9 mouse cellular contexts compared by ENCODE assay signal in the genomic region with DNA sequence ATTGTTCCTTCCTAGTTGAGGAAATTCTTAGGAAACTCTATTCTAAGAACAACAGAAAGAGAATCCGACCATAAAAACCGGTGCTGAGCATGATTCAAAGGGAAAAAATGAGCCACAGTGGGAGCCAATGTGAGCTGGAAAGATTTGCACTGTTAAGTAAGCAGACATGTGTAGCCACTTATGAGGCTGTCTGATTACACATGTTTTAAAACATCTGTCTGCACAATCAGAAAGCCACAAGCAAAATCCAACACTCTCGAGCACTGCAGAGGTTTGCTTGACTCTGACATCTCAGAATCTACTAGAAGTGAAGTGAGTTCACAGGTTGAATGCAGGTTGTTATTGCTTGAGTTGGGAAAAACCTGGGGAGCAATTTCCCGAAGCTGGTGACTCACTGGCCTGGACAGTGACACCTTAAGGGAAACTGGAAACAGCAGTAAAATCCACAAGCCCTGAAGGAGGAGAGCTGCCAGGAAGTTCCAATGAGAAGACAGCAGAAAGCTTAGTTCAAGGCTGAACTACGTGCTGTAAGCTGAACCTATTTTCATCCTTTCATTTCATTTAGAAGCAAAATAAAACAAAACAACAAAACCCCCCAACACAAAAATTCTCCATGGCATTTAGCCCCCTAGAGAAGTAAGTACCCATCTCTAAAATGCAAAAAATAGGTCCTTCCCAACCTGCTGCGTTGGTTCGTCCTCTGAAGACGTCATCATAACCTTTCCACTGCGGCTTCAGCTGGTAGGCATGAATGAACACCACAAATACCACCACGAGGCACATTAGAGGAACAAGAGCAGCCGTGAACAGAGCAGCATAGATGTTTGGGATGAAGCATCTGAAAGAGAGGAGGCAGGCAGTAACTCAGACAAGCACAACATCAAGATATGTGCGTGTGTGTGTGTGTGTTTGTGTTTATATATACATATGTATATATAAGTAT.
DNase-seq lines count a peak whose midpoint lies in the region; ATAC-seq and TF ChIP-seq lines count a peak whose summit lies in the region.
"Had no signal": no experiment of that assay in that cellular context is flagged by ENCODE, and none has a peak within 500 bp of the region (broad histone marks: within the 10 kb centered on the region; RNA-seq: fewer than 3 reads in every experiment).

No protein-coding gene starts in this region.

- no peaks in the 10 kb centered on the region for H3K36me3 ChIP-seq in heart, embryonic 11.5 days (ENCODE audit: control insufficient read depth, insufficient read depth, low read length)
- H3K36me3 ChIP-seq in C2C12 (ENCODE audit: control insufficient read depth, insufficient read depth), result no peaks in the 10 kb centered on the region
- H3K36me3 ChIP-seq in embryonic facial prominence, embryonic 14.5 days (ENCODE audit: control insufficient read depth, insufficient read depth, low read length), result no peaks in the 10 kb centered on the region

- H3K4me2 ChIP-seq in heart, embryonic 11.5 days, result no peak overlapping the region
- peak overlapping the region; percentile 8; the same call in 1 of the 2 replicates for H3K4me2 ChIP-seq in embryonic facial prominence, embryonic 14.5 days (ENCODE audit: low read depth, low read length)

- peak overlapping the region; percentile 6 for H3ac ChIP-seq in C2C12 (ENCODE audit: control insufficient read depth, insufficient read length, low read depth)

- H3K27me3 ChIP-seq in heart, embryonic 11.5 days (ENCODE audit: control insufficient read depth, insufficient read depth, low read length), result no peaks in the 10 kb centered on the region
- no peaks in the 10 kb centered on the region for H3K27me3 ChIP-seq in C2C12 (ENCODE audit: control insufficient read depth, insufficient read depth, insufficient read length)
- H3K27me3 ChIP-seq in embryonic facial prominence, embryonic 14.5 days (replicated peaks; ENCODE audit: control insufficient read depth, insufficient read depth, low read length), result no peaks in the 10 kb centered on the region

- WGBS in heart, embryonic 11.5 days (ENCODE audit: insufficient replicate concordance), result 74% methylated on average over 12 of the region's 12 CpGs
- WGBS in embryonic facial prominence, embryonic 14.5 days, result 52% methylated on average over 12 of the region's 12 CpGs

- no peak for TF ChIP-seq CTCF in C2C12 (IDR thresholded peaks at IDR 0.05; ENCODE audit: control insufficient read depth, insufficient read depth, insufficient read length)

- no peak overlapping the region for H3K9ac ChIP-seq in heart, embryonic 11.5 days (ENCODE audit: low read depth, low read length)
- H3K9ac ChIP-seq in embryonic facial prominence, embryonic 14.5 days (ENCODE audit: low read depth, low read length), result no peak overlapping the region

- peak; percentile 32 to 43 for DNase-seq in heart, adult 18-20 months
- peak; percentile 81 for DNase-seq in embryonic facial prominence, embryonic 14.5 days (ENCODE audit: low spot score)
- DNase-seq in kidney, postnatal 10 days, result peak; percentile 10
- DNase-seq in left cerebral cortex, adult 11 months (ENCODE audit: low spot score), result no peak
- no peak for DNase-seq in spleen, adult 18-20 months

- no peaks in the 10 kb centered on the region for H3K79me3 ChIP-seq in C2C12 (ENCODE audit: low read depth)

- H3K79me2 ChIP-seq in C2C12 (ENCODE audit: control insufficient read depth, insufficient read depth), result no peaks in the 10 kb centered on the region

- no peaks in the 10 kb centered on the region for H3K4me1 ChIP-seq in heart, embryonic 11.5 days (ENCODE audit: control insufficient read depth, insufficient read depth, low read length)
- peaks cover 5% of the 10 kb centered on the region; the same call in 1 of the 2 replicates for H3K4me1 ChIP-seq in embryonic facial prominence, embryonic 14.5 days (ENCODE audit: control insufficient read depth, insufficient read depth, low read length)

- no peaks in the 10 kb centered on the region for H3K9me3 ChIP-seq in heart, embryonic 11.5 days (replicated peaks; ENCODE audit: control insufficient read depth, low read length)
- no peaks in the 10 kb centered on the region for H3K9me3 ChIP-seq in embryonic facial prominence, embryonic 14.5 days (ENCODE audit: control insufficient read depth, low read length)

- no peak for ATAC-seq in heart, embryonic 11.5 days (replicated peaks; ENCODE audit: insufficient number of reproducible peaks, low FRiP score, low TSS enrichment)
- peak; percentile 72; the same call in 1 of the 2 replicates for ATAC-seq in embryonic facial prominence, embryonic 14.5 days (ENCODE audit: low read depth)
- no peak for ATAC-seq in monocyte, adult 5-6 weeks (replicated peaks; ENCODE audit: insufficient number of reproducible peaks, low FRiP score, low TSS enrichment, poor library complexity, severe bottlenecking)
- ATAC-seq: hindbrain, postnatal 0 days had no signal

- H3K27ac ChIP-seq in heart, embryonic 11.5 days (ENCODE audit: low read depth, low read length), result no peak overlapping the region
- H3K27ac ChIP-seq in embryonic facial prominence, embryonic 14.5 days (replicated peaks; ENCODE audit: low read depth, low read length), result peak overlapping the region; percentile 53
- H3K27ac ChIP-seq: hindbrain, postnatal 0 days had no signal

- H3K4me3 ChIP-seq in heart, embryonic 11.5 days (ENCODE audit: low read depth, low read length), result no peak overlapping the region
- H3K4me3 ChIP-seq in C2C12 (ENCODE audit: insufficient read depth, poor library complexity, severe bottlenecking), result no peak overlapping the region
- H3K4me3 ChIP-seq in embryonic facial prominence, embryonic 14.5 days (ENCODE audit: low read depth, low read length), result no peak overlapping the region

TF ChIP-seq in C2C12, 6 proteins besides CTCF, POLR2A, EP300 and RAD21:
- TF ChIP-seq MYOG (IDR thresholded peaks at IDR 0.05; ENCODE audit: control insufficient read depth, extremely low read depth, insufficient read length), result no peak
- no peak for TF ChIP-seq FOSL1 (IDR thresholded peaks at IDR 0.05; ENCODE audit: insufficient read depth, low read length, poor library complexity, severe bottlenecking)
- TF ChIP-seq MYOD1 (IDR thresholded peaks at IDR 0.05; ENCODE audit: control insufficient read depth, insufficient read length, low read depth), result peak; percentile 27

Comparison
In these comparisons a context has a peak if more than half of its experiments do, and no peak if none do; other contexts are left out.
1. DNase-seq: peak in heart, adult 18-20 months (2 of 2), embryonic facial prominence, embryonic 14.5 days (single experiment) and kidney, postnatal 10 days (single experiment); none in left cerebral cortex, adult 11 months (single experiment) and spleen, adult 18-20 months (0 of 2).